Mouse (Mus musculus) ES-E14 (cell line): ENCODE results near the gene Srrm1.

Source experiments
- CHD2 ChIP-seq: IDR thresholded peaks from 2 replicates; pipeline ENCODE4 v1.6.1; 2014; ENCODE audit warnings: mild to moderate bottlenecking, low read depth, low read length, inconsistent platforms
- MAFK ChIP-seq: IDR thresholded peaks from 2 replicates; pipeline ENCODE4 v1.6.1; 2014; ENCODE audit warnings: mild to moderate bottlenecking, low read depth, low read length, inconsistent platforms; ENCODE audit not compliant: insufficient read depth
- ZC3H11A ChIP-seq: IDR thresholded peaks from 2 replicates; pipeline ENCODE4 v1.6.1; 2012; ENCODE audit warnings: low read depth, mild to moderate bottlenecking, inconsistent platforms, low read length, borderline replicate concordance

- TF ChIP-seq MAFK: no peak
- no peak for TF ChIP-seq CHD2
- TF ChIP-seq ZC3H11A: no peak
Observed at GRCm38 (mm10) chr4:135335327-135336022, 17.6 kb downstream of the Srrm1 start.
